Mouse (Mus musculus): ENCODE data around the gene Atl1. TPM values are rescaled to one million over a fixed set of nuclear protein-coding genes. Genes with fewer than 3 reads are reported as not detected.

The Atl1 gene
- total and polyA plus RNA-seq, 3 experiments, result 1.4 to 10.2 (median 5.6) TPM

- no peak for DNase-seq
Measured at GRCm38 (mm10) chr12:69941655-69942329, 49.4 kb downstream of the Atl1 start.

- DNase-seq, result no peak
Measured at GRCm38 (mm10) chr12:69945861-69946260, 53.4 kb downstream of the Atl1 start.

- no peak for DNase-seq
Measured at GRCm38 (mm10) chr12:69947502-69947901, 55.1 kb downstream of the Atl1 start.

- DNase-seq, result no peak
Measured at GRCm38 (mm10) chr12:69957378-69957777, 65.0 kb downstream of the Atl1 start.

GRCm38 (mm10) chr12:69962468-69962867 is 70.1 kb downstream of the Atl1 start:
- peak; percentile 66 for DNase-seq

- DNase-seq, result no peak
Measured at GRCm38 (mm10) chr12:69963141-69963540, 70.7 kb downstream of the Atl1 start.

GRCm38 (mm10) chr12:69965644-69966043 is 73.2 kb downstream of the Atl1 start:
- no peak for DNase-seq

- DNase-seq, result no peak
Measured at GRCm38 (mm10) chr12:69966071-69966470, 73.7 kb downstream of the Atl1 start.

GRCm38 (mm10) chr12:69967112-69967511 is 74.7 kb downstream of the Atl1 start:
- peak; percentile 59 for DNase-seq

GRCm38 (mm10) chr12:69968154-69968553 is 75.7 kb downstream of the Atl1 start:
- no peak for DNase-seq

GRCm38 (mm10) chr12:69973666-69974065 is 81.3 kb downstream of the Atl1 start:
- DNase-seq, result no peak

GRCm38 (mm10) chr12:69976688-69977087 is 84.3 kb downstream of the Atl1 start:
- no peak for DNase-seq

- DNase-seq, result peak; percentile 15
Measured at GRCm38 (mm10) chr12:69977376-69977998, 85.1 kb downstream of the Atl1 start.

GRCm38 (mm10) chr12:69982874-69983273 is 90.5 kb downstream of the Atl1 start:
- DNase-seq, result no peak

GRCm38 (mm10) chr12:69985546-69985945 is 93.1 kb downstream of the Atl1 start:
- DNase-seq, result peak; percentile 28

- no peak for DNase-seq
Measured at GRCm38 (mm10) chr12:69986241-69986762, 93.9 kb downstream of the Atl1 start.

- peak; percentile 95 for DNase-seq
Measured at GRCm38 (mm10) chr12:69986786-69987497, 94.5 kb downstream of the Atl1 start, which contains the start of gene Sav1. TSS of gene Sav1 (minus strand) at chr12:69987002.

- no peak for DNase-seq
Measured at GRCm38 (mm10) chr12:69995382-69995781, 103.0 kb downstream of the Atl1 start.

GRCm38 (mm10) chr12:69998186-69998983 is 106.0 kb downstream of the Atl1 start:
- no peak for DNase-seq

GRCm38 (mm10) chr12:70005103-70005502 is 112.7 kb downstream of the Atl1 start:
- DNase-seq, result no peak

GRCm38 (mm10) chr12:70010356-70010755 is 117.9 kb downstream of the Atl1 start:
- no peak for DNase-seq

GRCm38 (mm10) chr12:70011681-70012080 is 119.3 kb downstream of the Atl1 start:
- no peak for DNase-seq

All from adrenal gland, adult 2 months (tissue).